Mouse (Mus musculus): ENCODE data around the gene Wdr20.

Wdr20 gene

DNA sequence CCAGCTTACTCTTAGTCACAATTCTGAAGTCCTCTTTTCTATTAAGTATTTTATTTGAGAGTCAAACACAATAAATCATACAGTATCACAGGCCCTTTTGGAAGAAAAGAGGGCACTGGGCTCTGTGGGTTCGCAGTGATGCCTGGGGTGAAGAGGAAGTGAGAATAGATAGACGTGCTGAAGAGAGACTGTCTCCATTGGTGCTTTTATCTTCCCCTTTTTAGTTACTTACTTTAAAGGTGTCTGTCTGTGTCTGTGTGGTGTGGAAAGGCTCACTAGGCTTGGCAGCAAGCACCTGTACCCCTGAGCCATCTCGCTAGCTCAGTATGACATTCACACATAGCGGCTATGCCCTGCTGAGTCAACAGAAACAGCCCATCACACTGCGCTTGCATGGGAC is 40.1 kb downstream of the Wdr20 start:
- no peak for DNase-seq (ENCODE audit: low read depth)

DNA sequence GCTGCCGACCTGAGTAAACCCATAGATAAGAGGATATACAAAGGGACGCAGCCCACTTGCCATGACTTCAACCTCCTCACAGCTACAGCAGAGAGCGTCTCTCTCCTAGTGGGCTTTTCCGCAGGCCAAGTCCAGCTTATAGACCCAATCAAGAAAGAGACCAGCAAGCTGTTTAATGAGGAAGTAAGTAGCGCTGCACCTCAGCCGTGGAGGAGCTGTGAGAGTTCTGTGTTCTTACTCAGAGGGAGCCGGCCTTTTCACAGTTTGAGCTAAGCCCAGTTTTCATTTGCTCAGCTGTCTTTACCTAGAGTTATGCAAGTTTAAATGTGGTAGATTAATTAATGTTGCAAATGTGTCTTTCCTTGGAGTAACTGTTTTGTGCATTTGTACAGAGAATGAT is 41.6 kb downstream of the Wdr20 start:
- no peak for DNase-seq (ENCODE audit: low read depth)

DNA sequence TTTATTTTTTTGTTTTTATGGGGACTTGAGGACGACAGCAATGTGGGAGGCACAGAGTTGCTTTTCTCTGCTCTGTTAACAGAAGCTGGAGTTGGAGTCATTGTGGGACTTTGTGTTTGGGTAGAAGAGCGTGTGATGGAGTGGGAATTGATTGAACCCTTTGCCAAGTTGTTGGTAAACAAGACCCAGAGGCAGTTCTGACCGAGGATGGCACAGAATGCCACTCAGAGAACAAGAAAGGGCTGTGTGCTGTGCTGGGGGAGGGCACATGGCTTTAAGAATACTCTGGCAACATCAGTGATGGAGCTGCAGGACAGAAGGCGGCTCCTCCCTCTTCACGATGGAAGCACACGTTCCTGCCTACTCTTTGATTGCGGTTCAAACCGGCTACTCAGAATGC is 43.4 kb downstream of the Wdr20 start:
- DNase-seq (ENCODE audit: low read depth), result no peak

DNA sequence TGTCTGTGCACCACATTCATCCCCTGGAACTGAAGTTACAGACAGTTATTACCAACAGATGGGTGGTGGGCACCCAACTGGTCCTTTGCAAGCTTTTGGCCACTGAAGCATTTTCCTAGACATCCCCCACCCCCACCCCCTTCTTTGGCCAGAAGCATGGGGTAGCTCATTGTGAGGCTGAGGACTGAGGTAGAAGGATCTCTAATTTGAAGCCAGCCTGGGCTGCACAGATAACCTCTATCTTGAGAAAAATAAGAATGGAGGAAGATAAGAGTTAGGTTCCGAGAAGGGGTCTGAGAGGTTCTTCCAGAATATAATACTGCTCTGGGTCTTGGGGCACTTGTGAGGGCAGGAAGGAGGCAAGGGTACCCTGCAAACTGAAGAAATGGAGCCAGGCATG is 44.5 kb downstream of the Wdr20 start:
- peak; percentile 28 for DNase-seq (ENCODE audit: low read depth)

DNA sequence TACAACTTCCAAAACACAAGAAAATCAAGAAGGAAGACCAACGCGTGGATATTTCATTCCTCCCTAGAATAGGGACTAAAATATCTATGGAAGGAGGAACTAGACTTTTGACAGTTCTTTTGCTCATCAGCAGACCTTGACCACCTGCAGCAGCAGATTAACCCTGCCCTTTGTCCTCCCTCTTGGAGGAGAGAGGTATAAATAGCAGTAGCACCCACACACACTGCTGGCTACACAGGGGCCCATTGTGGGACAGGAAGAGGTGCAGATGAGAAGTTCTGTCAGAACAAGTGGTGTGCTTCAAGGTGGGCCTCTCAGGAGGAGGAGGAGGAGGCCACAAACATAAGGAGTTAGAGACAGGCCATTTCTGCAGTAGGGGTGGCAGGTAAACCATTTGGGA is 46.5 kb downstream of the Wdr20 start:
- DNase-seq (ENCODE audit: low read depth), result no peak

DNA sequence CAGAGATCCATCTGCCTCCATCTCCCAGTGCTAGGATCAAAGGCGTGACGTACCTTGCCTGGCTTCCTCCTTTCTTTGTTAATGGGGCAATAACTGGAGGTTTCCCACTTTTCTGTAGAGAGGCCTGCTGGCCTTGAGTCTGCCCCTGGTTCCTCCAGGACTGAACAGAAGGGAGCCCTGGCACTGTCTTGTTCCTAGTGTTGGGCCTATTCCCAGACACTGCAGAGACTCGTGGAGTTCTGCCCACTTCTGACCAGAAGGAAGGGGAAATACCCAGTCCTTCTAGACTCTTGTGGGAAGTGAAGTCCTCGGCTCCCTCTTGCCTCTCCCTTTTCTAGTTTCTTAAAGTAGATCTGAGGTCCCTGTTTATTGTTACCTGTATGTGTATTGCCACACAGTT is 48.5 kb downstream of the Wdr20 start:
- DNase-seq (ENCODE audit: low read depth), result no peak

DNA sequence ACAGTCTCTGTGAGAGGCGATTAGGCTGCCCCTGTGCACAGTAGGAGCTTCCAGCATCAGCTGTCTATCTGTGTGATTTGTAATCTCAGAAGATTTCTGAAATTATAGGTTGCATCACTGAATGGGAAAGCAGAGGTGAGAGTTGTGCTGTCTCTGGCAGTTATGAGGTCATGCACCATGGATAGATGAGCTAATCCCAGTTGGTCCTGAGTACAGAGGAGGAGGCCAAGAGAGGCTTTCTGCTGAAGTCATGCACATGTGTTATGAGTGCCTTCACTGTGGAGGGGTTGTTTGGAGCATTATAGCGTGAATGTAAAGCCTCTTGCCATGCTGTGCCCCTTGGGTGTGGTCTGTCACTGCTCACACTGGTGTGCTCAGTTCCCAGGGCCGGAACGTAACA is 52.8 kb downstream of the Wdr20 start:
- DNase-seq (ENCODE audit: low read depth), result no peak

DNA sequence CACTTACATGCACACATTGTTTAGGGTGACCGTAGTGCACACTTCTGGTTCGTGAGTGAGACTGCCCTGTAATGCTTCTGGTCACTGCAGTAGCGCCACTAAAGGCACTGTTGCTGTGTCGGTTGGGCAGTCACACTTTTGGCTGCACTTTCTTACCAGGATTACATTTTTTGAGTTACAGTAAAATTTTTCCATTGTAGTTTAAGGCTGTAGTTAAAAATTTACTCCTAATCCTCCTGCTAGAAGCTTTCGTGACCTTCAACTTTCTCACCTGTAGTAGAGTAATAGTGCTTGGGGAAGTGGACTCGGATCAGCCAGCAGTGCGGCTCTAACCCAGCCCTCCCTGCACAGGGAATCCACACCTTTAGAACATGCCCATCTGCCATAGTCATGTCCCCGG is 53.3 kb downstream of the Wdr20 start:
- no peak for DNase-seq (ENCODE audit: low read depth)

DNA sequence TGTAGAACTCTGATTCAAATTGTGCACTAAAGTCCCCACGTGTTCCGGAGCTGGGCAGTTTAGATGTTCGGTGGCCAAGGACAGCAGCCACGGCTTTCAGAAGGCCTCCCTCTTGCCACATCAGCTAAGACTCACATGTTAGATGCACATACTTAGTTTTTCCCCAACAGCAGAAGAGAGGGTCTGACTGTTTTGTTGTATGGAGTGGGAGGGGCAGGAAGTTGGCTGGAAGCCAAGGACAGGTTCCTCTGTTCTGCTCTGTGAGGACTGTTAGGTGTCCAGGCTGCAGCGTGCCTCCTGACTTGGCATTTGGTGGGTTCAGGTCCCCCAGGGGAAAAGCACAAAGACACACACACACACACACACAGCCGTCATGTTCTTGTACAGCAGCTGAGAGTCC is 57.3 kb downstream of the Wdr20 start:
- DNase-seq (ENCODE audit: low read depth), result no peak

DNA sequence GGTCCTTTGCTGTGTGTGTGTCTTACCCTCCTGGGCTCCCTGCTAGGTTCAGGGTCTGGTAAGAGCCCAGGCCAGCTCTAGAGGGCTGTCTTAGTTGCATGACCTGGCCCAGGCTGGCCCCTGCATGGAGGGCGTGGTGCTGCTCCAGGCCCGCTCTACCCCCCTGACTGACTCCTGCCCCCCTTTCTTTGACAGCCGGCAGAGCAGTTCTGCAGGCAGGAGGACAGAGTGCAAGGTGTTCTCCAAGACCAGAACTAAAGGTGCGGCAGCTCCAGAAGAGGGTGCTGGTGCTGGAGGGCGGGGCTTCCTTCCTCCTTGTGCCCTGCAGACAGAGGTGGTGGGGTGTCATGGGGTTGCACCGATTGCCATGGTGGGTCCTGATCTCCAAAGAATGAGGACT is 59.0 kb downstream of the Wdr20 start:
- no peak for DNase-seq (ENCODE audit: low read depth)

DNA sequence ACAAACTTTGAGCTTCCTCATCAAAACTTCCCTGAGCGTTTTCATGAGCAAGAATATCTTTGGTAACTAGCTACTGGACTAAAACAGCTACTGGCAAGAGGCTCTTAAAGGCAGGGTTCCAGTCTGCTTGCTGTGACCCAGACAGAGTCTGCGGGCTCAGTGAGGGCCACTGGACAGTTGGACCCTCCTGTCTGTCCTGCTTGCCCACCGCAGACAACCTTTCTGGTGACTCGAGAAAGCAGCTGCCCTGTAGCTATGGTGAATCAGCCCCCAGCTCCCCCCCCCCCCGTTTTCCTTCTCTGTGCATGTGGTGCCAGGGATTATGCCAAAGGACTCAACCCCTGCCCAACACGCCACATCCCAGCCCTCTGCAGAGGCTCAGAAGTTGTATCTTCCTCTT is 59.5 kb downstream of the Wdr20 start:
- DNase-seq (ENCODE audit: low read depth), result no peak

DNA sequence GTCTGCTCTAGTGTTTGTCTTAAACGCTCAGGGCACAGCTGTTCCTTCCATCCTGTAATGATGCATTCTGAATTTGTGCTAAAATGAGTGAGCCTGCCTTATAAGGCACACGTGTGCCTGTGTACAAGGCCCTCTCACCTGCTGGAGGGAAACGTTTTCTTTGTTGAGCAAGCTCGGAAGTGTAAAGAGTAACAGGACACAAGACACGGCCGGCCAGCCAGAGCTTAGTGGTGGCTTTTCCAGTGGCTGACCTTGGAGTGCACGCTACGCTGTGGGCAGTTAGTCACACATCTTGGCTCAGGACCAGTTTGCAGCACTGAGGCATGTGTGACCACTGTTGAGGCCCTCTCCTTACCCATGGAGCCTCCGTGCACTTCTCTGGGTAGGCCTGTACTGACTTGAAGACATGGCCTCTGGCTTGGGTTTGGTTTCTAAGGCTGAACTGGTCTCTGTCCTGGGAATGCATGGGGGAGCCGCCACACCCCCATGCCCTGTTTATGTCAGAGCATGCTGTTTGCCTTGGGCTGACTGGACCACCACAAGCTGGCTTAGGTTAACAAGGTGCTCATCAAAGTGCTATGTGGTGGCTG is 60.2 kb downstream of the Wdr20 start:
- no peak for DNase-seq (ENCODE audit: low read depth)

DNA sequence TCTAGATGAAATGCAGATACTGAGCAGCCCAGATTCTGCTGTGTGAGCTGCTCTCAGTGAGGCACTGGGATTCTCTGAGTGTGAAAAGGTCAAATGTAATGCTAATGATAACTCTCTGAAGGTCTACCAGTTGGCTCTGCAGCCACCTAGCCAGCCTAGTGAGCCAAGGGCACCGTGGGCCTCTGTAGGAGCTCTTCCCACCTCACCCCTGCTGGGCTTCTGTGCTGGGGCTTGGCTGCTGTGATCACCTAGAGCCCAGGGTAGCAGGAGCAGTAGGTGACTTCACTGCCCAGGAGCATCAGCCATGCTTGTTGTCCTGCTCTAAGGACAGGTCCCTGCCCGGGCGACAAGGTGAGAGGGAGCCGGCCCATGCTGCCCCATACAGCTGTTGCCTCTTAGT is 61.5 kb downstream of the Wdr20 start:
- DNase-seq (ENCODE audit: low read depth), result no peak

DNA sequence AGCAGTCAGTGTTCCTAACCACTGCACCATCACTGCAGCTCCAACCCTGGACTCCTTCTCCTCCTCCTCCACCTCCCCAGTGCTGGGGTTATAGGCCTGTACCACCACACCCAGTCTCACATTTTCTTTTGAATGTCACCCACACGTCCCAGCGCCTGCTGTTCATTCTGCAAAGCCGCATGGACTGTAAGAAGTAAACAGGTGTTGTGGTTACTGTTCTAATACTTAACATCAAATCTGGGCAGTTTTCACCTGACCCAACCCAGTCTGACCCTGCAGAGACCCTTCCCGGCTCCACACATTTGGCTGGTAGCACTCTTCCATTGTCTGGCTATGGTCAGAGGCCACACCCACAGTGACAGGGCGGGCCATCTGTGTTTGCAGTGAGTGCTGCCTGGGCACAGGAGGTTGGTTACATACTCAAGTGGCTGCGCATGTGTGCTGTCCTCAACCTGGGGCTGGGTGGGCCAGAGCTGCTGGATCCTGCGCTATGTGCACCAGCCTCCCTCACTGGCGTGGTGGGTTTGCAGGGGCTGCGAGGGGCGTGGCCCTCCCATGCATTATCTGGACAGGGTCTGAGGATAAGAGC is 64.2 kb downstream of the Wdr20 start:
- no peak for DNase-seq (ENCODE audit: low read depth)

DNA sequence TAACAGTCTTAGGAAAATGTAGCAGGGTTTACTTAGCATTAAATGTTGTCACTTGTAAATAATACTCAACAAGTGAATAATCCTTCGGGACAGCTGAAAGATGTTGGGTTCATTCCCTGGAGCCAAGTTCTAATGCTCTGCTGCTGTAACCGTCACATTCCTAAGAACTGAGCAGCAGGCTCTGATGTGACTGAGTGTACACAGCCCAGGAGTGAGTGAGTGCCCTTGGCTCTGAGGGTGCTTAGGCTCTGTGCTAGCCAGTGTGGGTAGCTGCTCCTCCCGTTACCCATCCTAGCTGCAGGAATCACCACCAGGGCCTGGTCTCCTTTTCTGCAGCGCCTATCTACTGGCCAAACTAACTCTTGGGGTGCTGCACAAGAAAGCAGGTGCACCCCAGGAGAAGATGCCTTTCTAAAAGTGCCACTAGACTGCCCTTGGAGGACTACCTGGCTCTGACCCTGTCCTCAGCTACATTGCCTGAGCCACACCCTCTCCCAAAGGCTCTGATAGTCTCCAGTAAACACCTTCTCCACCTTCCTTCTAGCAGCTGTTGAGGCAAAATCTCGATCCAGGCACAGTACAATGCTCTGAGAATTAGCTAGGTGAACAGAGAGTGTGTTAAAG is 65.0 kb downstream of the Wdr20 start:
- no peak for DNase-seq (ENCODE audit: low read depth)

DNA sequence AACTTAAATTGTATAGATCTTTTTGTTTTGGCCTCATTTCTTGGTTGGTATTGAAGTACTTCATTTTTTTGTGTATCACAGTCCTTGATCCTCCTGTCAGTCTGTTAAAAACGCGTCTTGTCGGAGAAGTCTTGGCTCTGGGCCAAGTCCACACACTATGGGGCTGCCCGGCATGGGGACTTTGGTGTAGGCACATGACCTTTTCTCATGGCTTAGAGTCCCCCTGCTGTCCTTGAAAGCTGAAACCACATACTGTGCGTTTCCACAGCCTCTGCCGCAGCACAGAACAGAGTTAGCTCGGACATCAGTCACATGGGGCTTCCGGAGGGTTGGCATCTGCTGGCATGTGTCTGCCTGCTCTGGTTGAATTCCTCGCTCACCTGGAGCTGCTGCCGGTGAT is 66.5 kb downstream of the Wdr20 start:
- DNase-seq (ENCODE audit: low read depth), result no peak

DNA sequence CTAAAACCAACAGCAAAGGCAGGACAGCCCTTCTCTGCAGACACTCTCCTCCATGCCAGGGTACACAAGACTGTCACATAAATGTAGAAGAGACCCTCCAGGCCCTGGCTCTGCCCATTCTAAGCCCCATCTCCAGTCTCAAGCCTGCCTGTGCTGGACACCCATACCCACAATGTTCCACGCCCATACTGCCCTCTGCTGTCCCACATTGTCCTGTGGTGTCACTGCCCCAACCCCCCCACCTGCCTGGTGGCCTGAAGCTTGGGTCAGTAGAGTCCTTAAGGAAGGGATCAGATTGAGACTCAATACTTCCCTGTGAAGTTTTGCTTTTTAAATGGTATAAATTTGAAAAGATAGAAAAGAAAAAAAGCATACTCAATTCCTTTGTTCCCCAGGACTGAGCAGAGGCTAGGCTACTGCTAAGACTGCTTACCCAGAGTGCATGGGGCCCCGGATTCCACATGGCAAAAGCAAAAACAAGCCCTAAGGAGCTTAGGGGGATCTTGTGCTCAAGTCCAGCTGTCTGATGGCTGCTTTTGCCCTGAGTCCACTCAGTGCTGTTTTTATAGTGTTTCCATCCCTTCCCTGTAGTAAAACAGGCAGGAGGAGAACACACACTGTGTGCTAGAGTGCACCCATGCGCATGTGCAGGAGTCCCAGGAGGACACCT is 68.7 kb downstream of the Wdr20 start:
- DNase-seq (ENCODE audit: low read depth), result no peak

DNA sequence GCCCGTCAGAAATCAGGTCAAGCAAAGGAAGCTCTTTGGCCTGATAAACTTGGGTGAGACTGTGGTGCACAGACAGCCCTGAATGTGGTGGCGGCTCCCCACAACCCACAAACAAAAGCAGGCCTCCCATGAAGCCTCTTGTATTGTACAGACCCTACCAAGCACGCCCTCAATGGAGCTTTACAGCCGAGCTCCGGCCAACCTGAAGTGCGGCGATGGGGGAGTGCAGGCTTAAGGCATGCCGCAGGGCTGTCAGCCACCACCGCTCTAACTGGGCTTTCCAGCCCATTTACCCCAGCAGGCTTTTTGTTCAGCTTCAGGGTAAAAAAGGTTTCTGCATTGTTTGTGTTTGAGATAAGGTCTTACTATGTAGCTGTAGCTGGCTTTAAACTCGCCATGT is 70.7 kb downstream of the Wdr20 start:
- no peak for DNase-seq (ENCODE audit: low read depth)

DNA sequence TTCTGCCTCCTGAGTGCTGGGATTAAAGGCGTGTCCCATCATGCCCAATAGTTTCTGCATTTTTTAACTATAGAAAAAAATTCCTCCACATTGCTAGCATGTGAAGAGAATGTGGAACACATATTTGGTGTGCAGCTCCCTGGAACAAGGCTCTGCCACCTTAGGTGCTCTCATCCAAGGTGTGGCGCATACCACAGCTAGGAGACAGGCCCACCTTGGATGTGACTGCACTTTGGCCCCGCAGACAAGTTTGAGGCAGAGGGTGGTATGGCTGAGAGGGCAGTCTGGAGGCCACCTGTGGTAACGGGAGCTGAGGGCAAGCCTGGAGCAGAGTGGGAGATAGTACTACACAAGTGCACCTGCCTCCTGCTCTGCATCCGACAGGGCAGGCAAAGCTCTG is 71.1 kb downstream of the Wdr20 start:
- DNase-seq (ENCODE audit: low read depth), result no peak

DNA sequence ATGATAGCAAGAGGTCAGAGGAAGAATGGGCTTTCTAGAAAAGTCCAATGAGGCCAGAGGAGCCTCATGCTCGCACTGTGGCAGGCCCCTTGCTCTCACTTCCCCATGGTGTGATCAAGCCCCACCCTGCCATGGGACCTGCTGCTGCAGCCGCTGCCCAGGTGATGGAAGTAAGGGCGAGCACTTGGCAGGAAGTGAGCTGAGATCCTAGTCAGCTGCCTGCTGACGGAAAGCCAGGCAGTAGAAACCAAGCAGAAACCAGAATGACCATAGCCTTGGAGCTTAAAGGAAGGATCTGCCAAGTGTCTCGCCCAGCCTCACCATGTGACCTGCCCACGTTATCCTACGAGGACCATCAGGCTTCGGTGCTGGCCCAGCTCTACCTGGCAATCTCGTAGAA is 75.4 kb downstream of the Wdr20 start:
- no peak for DNase-seq (ENCODE audit: low read depth)

DNA sequence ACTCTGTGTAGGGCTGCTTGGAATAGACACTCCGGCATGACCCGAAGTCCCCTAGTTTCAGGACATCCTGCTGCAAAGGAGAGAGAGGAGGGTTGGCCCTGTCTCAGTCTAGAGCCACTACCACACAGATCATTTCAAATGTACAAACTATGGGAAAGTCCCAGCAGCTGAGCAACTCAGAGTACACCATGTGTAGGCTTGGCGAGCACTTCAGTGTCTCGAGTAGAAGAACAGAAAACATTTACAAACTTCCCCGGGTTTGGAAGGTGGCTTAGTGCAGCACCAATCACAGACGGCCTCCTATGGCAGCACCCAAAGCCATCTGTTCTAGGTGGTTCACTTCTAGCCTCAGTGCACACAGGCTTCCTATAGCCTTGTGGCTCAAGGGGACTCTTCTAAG is 75.9 kb downstream of the Wdr20 start:
- no peak for DNase-seq (ENCODE audit: low read depth)

DNA sequence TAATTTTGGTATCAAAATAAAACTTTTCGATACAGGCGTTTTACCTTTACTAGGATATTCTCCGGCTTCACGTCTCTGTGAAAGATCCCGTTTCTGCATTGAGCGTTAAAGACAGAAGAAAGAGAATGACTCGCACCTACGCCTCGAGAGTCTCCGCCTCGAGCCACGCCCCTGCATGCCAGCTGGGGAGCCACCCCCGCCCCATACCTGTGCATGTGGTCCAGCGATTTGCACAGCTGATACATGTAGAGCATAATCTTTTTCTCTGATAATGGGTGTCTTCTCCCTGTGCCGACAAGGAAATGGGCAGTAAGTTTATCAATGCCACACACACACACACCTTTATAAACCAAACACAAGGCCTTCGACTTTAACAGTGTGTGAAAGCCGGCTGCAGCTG is 77.2 kb downstream of the Wdr20 start:
- no peak for DNase-seq (ENCODE audit: low read depth)

DNA sequence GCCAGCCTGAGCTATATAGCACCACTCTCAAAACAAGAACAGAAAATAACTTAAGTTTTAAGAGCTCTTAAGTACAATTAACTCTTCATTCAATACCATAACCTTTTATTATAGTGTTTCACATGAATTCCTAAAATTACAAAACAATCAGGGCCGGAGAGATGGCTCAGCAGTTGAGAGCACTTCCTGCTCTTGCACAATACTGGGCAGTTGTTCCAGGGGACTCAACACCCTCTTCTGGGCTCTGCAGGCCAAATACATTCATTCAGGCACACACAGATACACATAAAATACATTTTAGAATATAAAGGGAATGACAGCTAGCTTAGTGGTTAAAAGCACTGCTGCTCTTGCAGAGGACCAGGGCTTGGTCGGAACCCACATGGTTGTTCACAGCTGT is 79.1 kb downstream of the Wdr20 start:
- no peak for DNase-seq (ENCODE audit: low read depth)

DNA sequence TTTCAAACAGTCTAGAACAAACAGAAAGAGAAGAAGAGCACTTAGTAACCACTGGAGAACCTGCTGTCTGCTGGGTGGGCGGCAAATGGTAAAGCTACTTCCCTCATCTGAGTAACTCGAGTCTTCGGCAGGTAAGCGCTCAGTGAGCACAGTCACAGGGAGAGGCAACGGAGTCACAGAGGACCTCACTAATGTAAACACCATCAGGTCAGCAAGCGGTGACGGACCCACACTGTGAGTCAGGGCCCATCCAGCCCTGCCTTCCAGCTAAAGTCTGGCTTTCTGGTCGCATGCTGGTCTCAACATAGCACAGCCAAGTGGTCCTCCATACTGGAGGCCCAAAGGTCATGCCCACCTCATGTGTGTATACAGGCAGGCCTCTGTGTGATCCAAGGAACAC is 81.6 kb downstream of the Wdr20 start:
- DNase-seq (ENCODE audit: low read depth), result no peak

Measured in c-Kit-positive CD71-positive TER-119-negative erythroid progenitor cells, embryonic 14.5 days (primary cell).